Mouse (Mus musculus) erythroblast, adult 5-6 weeks (primary cell): ENCODE measurements around the gene Gm5426. TPM values are rescaled to one million over a fixed set of nuclear protein-coding genes. Genes with fewer than 3 reads are reported as not detected.
"Not testable (repeated sequence)": the region's sequence is repeated elsewhere in the genome, so short reads cannot be mapped to it uniquely, and the experiment has no call there.

Experiments
- ATAC-seq: replicated peaks from 2 replicates; pipeline ENCODE4 v1.8.0; 2016; ENCODE audit warnings: moderate number of reproducible peaks, mild to moderate bottlenecking, moderate TSS enrichment, inconsistent platforms; ENCODE audit not compliant: poor library complexity, low FRiP score, severe bottlenecking
- total RNA-seq, 2 experiments: library from RNA; stranded (forward) in 1 of 2; stranded (reverse) in 1 of 2; fragments of 150-400 nt in 1 of 2; fragments of 200-764, 138-1000 nt in 1 of 2; gene quantifications; 2 replicates each; pipeline versions ENCODE4 v1.2.3 to v1.2.4; 2015 to 2017; ENCODE audit warnings: low replicate concordance in 2 of 2

Gm5426 gene
- total RNA-seq, 2 experiments from 2014 or later: not detected

GRCm38 (mm10) chr10:96131112-96131511 lies 5.3 kb upstream of the Gm5426 start:
- no peak for ATAC-seq

- no peak for ATAC-seq
These were observed 4.2 kb upstream of the Gm5426 start for GRCm38 (mm10) chr10:96132161-96132560.

DNA sequence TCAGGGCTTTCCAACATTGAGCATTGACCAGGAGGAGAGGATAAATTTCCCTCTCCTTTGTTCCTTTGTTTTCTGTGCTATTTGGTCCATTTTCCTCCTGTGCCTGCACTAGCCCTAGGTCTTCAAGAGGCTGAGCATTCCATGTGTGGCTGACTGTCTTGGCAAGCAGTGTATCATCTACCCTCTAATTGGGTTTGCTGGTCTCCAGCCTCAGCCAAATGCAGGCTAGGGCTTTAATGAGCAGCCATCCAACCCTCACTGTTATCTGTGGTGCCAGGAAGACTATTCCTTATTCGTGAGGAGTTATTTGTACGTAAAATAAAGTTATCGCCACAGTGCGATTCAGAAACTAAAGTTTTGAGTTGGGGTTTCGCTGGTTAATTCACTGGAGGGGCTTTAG lies 2.2 kb downstream of the Gm5426 start:
- no peak for ATAC-seq

DNA sequence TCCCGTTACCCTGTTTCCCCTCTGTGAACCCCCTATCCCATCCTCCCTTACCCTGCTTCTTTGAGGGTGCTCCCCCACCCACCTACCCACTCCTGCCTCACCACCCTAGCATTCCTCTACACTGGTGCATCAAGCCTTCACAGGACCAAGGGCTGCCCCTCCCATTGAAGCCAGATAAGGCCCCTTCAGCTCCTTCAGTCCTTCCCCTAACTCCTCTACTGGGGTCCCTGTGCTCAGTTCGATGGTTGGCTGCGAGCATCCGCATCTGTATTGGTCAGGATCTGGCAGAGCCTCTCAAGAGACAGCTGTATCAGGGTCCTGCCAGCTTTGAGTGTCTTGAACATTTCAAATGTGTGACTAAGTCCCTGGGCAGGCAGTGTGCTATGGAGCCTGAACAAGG lies 2.9 kb downstream of the Gm5426 start:
- ATAC-seq: not testable (repeated sequence)

DNA sequence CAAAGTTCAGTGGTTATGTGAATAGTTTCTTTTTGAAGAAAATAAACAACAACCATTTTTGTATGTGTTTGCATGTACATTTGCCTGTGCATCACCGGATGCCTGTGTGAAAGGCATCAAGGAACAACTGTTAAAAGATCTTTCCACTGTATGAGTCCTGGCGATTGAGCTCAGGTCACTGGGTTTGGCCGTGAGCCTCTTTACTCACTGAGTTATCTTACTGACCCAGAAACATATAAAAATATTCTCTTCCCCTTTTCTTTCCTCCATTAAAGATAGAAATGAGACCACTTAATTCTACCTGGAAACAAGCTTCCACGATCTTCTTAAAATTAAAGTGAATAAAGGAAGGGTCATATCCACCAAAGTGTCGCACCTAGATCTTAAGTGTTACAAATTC lies 10.2 kb downstream of the Gm5426 start:
- ATAC-seq: no peak

DNA sequence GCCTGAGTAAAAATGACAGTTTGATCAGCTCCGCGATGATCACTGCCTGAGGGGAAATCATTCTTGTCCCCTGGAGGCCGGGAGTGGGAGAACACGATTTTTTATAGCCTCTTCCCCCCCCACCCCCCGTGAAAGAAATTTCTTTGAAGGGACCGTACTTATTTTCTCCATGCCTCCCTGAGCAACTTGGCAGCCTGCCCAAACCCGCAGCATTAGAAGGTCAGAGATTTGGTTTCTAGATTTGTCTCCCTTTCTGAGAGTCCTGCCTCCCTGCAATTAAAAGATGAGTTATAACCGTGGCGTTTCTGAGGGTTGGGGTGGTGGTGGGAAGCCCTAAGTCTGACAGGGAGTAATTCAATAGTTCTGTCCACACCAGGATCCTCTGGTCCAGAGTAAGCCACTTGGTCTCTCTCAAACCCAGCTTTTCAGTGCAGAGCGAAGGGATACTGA lies 11.9 kb downstream of the Gm5426 start:
- ATAC-seq: no peak

- no peak for ATAC-seq
These were observed 14.2 kb downstream of the Gm5426 start for GRCm38 (mm10) chr10:96150401-96151116.

DNA sequence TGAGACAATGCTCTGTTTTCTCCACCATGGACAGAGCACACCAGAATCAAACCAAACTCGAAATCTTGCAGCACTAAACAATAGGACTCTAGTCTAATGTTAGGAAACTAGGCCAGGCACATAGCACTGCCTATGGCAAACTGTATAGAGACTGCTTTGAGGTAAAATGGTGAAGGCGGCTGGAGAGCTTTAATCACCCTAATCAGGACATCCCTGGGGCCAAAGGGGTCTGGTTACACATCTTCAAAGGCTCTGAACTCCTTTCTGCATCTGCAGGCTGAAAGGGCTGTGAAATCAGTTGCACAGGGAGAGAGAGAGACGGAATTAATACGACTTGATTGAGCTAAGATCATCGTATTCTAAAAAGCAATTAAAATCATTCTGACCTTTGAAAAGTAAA lies 16.9 kb downstream of the Gm5426 start:
- ATAC-seq: no peak

DNA sequence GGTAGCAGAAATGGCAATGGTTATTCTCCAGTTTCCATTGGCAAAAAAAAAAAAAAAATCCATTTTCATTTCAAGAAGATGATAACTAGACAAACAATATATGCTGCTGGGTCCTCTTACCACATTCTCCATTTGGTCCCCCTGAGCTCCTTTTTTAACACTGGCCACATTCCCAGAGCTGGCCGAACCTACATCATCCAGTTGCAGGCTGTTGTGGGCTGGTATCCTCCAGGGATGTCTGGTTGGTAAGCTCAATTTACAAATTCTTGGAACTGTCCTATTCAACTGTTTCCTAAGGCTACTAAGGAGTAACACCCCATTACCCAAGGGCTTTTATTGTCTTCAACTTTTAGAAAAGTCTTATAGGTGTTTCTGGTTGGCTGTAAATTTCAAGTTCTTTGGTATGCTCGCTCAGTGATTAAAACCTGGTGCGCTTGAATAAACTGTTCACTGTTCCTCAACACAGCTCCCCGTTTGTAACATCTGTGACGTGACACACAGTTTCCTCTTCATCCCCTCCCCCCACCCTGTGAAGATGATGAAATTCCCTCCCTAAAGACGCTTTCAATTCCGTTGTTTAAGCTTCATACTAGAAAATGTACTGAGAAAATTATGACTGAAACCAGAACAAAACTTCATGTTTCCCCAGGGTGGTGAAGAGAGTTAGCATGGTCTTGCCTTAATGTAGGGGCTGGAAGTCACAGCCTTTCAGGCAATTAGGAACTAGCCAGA lies 26.7 kb downstream of the Gm5426 start:
- no peak for ATAC-seq

DNA sequence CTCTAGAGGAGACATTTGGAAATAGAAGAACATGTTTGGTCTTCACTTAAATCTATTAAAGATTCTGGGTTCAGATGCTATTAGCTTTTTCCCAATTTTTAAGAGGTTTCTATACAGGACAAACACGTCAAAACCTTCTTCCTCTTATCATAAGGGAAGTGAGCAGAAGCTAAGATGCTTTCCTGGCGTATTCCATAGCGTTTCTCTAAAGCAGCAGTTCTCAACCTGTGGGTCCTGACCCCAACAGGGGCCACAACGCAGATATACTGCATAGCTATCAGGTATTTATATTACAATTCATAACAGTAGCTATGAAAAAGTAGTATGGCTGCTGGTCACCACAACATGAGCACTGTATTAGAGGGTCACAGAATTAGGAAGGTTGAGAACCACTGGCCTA lies 27.4 kb downstream of the Gm5426 start:
- ATAC-seq: no peak

DNA sequence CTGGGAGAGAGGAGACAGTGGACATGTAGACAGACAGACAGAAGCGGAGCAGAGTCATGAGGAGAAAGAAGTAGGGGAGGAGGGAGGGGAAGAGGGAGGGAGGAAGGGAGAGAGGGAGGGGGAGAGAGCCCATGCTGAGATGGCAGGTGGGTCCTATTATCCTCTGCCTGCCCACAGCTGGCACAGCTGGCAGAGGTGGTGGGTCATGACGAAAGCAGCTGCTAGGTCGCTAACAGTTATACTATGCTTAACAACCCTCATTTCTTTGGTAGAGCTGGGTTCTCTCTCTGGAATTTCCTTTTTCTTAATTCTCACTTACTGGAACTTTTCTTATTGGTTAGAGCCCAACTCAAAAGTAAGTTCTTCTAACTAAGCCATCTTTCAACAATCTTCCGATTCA lies 28.9 kb downstream of the Gm5426 start:
- no peak for ATAC-seq

- ATAC-seq: no peak
These were observed 32.6 kb downstream of the Gm5426 start for GRCm38 (mm10) chr10:96168998-96169397.

DNA sequence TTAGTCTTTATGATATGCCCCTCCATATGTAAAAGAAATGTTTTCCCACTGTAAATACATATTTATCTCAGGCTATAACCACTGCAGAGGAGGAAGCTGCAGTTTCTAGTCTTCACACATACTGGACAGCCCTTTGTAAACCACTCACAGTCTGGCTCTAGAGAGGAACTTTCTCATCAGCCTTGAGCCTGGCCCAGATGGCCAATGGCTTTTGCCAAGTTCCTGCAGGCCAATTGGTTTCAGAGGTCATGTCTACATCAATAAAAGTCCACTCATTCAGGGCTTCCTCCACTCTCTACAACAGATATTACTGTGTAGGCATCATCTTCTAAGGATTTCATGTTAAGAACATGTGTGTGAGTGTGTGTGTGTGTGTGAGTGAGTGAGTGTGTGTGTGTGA lies 35.1 kb downstream of the Gm5426 start:
- ATAC-seq: no peak

DNA sequence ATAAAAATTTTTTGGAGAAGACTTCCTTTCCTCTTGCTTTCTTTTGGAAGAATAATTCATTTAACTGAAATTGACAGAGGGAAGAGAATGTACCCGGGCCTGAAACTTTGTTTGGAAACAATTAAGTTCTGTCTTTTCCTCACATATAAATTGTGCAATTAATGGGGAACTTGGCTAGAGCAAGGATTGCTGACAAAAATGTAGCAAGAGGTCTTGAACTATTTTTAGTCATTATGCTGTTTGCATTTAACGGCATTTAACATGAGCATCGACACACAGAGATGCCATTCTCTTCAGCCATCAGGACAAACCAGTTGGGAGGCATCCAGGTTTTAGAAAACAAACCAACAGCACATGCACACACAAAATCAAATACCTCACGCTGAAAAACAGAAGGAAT lies 36.6 kb downstream of the Gm5426 start:
- ATAC-seq: no peak

GRCm38 (mm10) chr10:96173771-96174170 lies 37.4 kb downstream of the Gm5426 start:
- no peak for ATAC-seq

DNA sequence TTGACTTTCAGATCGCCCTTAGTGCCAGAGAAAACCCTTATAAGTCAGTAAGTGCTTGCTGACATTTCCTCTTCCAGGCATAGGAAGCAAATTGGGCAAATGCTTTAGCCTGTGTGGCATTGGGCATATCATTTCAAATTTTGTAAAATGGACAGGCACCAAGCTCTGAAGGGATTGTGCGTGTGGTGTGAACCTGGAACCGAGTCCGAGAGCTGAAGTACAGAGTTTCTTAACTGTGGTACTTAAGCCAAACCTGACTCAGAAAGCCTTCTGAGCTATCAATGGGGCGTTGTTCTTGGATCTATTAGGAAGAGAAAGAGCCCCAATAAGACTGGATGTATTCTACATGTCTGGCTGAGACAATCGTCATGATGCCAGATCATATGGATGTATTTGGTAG lies 40.5 kb downstream of the Gm5426 start:
- no peak for ATAC-seq

DNA sequence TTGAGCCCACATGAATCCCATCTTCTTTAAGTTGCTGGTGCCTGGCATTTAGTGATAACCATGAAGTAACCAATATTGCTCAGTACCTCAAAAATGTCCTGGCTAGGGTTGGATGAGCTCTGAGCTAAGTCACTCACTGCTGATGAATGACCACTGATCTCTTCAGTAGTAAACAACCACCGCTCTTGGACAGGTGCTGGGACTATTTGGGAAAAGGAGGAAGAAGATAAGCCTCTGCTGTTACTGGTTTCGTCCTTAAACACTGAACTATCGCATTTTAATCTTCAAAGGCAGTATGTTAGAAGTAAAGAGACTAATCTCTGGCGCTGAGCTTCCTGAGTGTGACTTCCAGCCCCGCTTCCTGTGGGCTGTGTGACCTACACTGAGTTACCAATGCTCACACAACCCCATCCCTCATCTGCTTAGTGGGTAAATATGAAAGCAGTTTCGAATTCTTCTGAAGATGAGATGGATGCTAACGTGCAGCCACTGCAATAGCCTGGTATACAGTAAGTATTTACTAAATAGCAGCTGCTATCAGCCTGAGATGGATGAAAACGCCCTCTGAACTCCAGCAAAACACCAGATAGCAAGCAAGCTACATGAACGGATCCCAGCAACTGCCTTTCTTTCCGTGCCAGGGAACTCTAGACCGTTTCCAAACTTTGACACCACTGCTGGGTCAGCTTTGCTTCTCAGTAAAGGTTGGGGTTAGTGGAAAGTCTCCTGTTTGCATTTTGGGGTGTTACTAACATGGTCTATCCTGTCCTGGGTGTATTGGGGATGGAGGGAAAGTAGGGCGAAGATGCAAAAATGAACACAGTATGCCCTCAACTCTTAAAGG lies 44.4 kb downstream of the Gm5426 start:
- ATAC-seq: no peak

DNA sequence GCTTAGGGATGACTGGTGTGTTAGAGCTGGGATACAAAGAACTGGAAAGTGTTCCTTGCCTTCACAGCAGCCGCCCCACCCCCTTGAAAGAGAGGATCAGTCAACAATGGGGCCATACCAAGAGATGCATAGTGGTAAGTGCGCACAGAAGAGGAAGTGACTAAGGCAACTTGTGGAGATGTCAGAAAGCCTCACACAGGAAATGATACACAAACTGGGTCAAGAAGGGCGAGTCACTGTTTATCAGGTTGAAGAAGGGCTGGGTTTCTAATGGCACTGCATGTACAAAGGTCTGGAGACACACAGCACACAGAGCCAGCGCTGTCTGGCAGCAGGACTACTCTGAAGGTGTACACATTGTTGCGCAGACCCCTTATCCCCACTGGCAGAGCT lies 45.0 kb downstream of the Gm5426 start:
- ATAC-seq: no peak

GRCm38 (mm10) chr10:96181883-96182628 lies 45.7 kb downstream of the Gm5426 start:
- ATAC-seq: no peak

DNA sequence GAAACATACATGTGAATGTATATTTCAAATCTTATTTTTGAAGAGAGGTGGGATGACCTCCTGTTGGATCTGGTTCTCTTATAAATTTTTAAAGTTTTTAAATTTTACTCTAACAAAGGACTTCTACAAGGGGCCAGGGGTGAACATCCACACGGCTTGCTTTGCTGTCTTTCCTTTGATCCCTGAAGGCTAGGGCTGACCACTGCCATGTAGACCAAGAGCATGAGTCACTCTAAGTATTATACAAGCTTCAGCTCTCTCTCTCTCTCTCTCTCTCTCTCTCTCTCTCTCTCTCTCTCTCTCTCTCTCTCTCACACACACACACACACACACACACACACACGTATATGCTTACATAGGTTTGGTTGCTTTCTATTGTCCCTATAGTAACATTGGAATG lies 48.6 kb downstream of the Gm5426 start:
- no peak for ATAC-seq
